Mouse (Mus musculus) myocyte (in vitro differentiated cells): ENCODE results near the gene Mitf. TPM values are rescaled to one million over a fixed set of nuclear protein-coding genes. Genes with fewer than 3 reads are reported as not detected.

Source experiments
- H3K27me3 ChIP-seq: one replicate; pipeline ENCODE4 v1.6.1; 2011; ENCODE audit not compliant: control insufficient read depth, insufficient read depth, insufficient read length
- H3K36me3 ChIP-seq: one replicate; pipeline ENCODE4 v1.6.1; 2011; ENCODE audit not compliant: control insufficient read depth, insufficient read depth
- H3K4me2 ChIP-seq: one replicate; pipeline ENCODE4 v1.6.1; 2011; ENCODE audit warnings: low read depth, control low read depth
- H3K4me3 ChIP-seq: one replicate; pipeline ENCODE4 v1.5.1; 2011; ENCODE audit warnings: mild to moderate bottlenecking, control low read depth, moderate library complexity
- H3K79me2 ChIP-seq: one replicate; pipeline ENCODE4 v1.6.1; 2011; ENCODE audit not compliant: control insufficient read depth, insufficient read depth
- H3ac ChIP-seq: one replicate; pipeline ENCODE4 v1.6.1; 2011; ENCODE audit not compliant: control insufficient read depth, insufficient read length
- CEBPB ChIP-seq: IDR thresholded peaks from 2 replicates; pipeline ENCODE4 v1.6.1; 2011; ENCODE audit warnings: mild to moderate bottlenecking, moderate library complexity; ENCODE audit not compliant: poor library complexity, insufficient read depth, severe bottlenecking
- E2F4 ChIP-seq: IDR thresholded peaks from one replicate; pipeline ENCODE4 v1.6.1; 2011; ENCODE audit warnings: mild to moderate bottlenecking, control low read depth, moderate library complexity; ENCODE audit not compliant: insufficient read depth
- MAX ChIP-seq: IDR thresholded peaks from one replicate; pipeline ENCODE4 v1.6.1; 2011; ENCODE audit warnings: low read depth, mild to moderate bottlenecking, control low read depth
- MYOD1 ChIP-seq, 3 experiments: IDR thresholded peaks; one replicate each; pipeline ENCODE4 v1.6.1; 2011; ENCODE audit warnings: control low read depth in 2 of 3, low read depth in 2 of 3, mild to moderate bottlenecking in 2 of 3, moderate library complexity in 1 of 3; ENCODE audit not compliant: insufficient read length in 2 of 3, control insufficient read depth in 1 of 3
- MYOG ChIP-seq, 3 experiments: IDR thresholded peaks; one replicate each; pipeline ENCODE4 v1.6.1; 2011; ENCODE audit warnings: control low read depth in 2 of 3, low read depth in 2 of 3, mild to moderate bottlenecking in 2 of 3; ENCODE audit not compliant: insufficient read length in 2 of 3, control insufficient read depth in 1 of 3, insufficient read depth in 1 of 3
- POLR2A ChIP-seq: IDR thresholded peaks from one replicate; pipeline ENCODE4 v1.6.1; 2011; ENCODE audit warnings: low read depth, mild to moderate bottlenecking, control low read depth, moderate library complexity; ENCODE audit not compliant: insufficient read length
- POLR2AphosphoS2 ChIP-seq: IDR thresholded peaks from one replicate; pipeline ENCODE4 v1.6.1; 2011; ENCODE audit warnings: low read depth, control low read depth; ENCODE audit not compliant: insufficient read length
- REST ChIP-seq: IDR thresholded peaks from one replicate; pipeline ENCODE4 v1.6.1; 2011; ENCODE audit warnings: mild to moderate bottlenecking, control low read depth, moderate library complexity; ENCODE audit not compliant: insufficient read depth, insufficient read length
- SRF ChIP-seq: IDR thresholded peaks from one replicate; pipeline ENCODE4 v1.6.1; 2011; ENCODE audit warnings: low read depth; ENCODE audit not compliant: control insufficient read depth, insufficient read length
- TCF12 ChIP-seq: IDR thresholded peaks from one replicate; pipeline ENCODE4 v1.6.1; 2011; ENCODE audit warnings: mild to moderate bottlenecking, control low read depth; ENCODE audit not compliant: poor library complexity, insufficient read depth, severe bottlenecking
- TCF3 ChIP-seq: IDR thresholded peaks from one replicate; pipeline ENCODE4 v1.6.1; 2011; ENCODE audit warnings: low read depth, control low read depth; ENCODE audit not compliant: insufficient read length
- USF1 ChIP-seq: IDR thresholded peaks from one replicate; pipeline ENCODE4 v1.6.1; 2011; ENCODE audit warnings: low read depth, mild to moderate bottlenecking, control low read depth, moderate library complexity
- polyA plus RNA-seq: library from polyadenylated mRNA; unstranded; fragments of >200 nt; fragmentation: generic; extraction: Trizol; gene quantifications from one replicate; pipeline ENCODE4 v1.2.1, GENCODE M21; 2012; ENCODE audit warnings: missing spikeins

Gene Mitf
- polyA plus RNA-seq, 1 experiment, result 2.4 TPM

GRCm38 (mm10) chr6:98041795-98042194 lies 234.9 kb downstream of the Mitf start:
- TF ChIP-seq TCF12, result no peak
- TF ChIP-seq POLR2AphosphoS2, result no peak
- TF ChIP-seq E2F4, result no peak
- TF ChIP-seq USF1, result no peak
- no peak for TF ChIP-seq CEBPB
- TF ChIP-seq MAX, result no peak
- no peak for TF ChIP-seq MYOG (IDR thresholded peaks at IDR 0.05; ENCODE audit: control insufficient read depth in 1 of 3, insufficient read depth in 1 of 3, insufficient read length in 2 of 3, low read depth in 2 of 3)
- no peak for TF ChIP-seq MYOD1 (IDR thresholded peaks at IDR 0.05; ENCODE audit: control insufficient read depth in 1 of 3, insufficient read length in 2 of 3, low read depth in 2 of 3)
- TF ChIP-seq POLR2A, result no peak
- TF ChIP-seq REST, result no peak
- TF ChIP-seq TCF3, result no peak
- TF ChIP-seq SRF, result no peak
- H3K27me3 ChIP-seq, result peaks cover 6% of the 10 kb centered on the region
- no peak overlapping the region for H3K4me2 ChIP-seq
- H3ac ChIP-seq, result no peak overlapping the region
- H3K79me2 ChIP-seq, result no peaks in the 10 kb centered on the region
- no peaks in the 10 kb centered on the region for H3K36me3 ChIP-seq
- H3K4me3 ChIP-seq, result no peak overlapping the region

- no peak overlapping the region for H3K4me3 ChIP-seq
- H3K4me2 ChIP-seq, result no peak overlapping the region
- H3K27me3 ChIP-seq, result peaks cover 6% of the 10 kb centered on the region
- H3K36me3 ChIP-seq, result no peaks in the 10 kb centered on the region
- no peaks in the 10 kb centered on the region for H3K79me2 ChIP-seq
- no peak for TF ChIP-seq MAX
- no peak for TF ChIP-seq MYOD1 (IDR thresholded peaks at IDR 0.05; ENCODE audit: control insufficient read depth in 1 of 3, insufficient read length in 2 of 3, low read depth in 2 of 3)
- TF ChIP-seq TCF12, result no peak
- TF ChIP-seq POLR2A, result no peak
- no peak for TF ChIP-seq REST
- TF ChIP-seq USF1, result no peak
- no peak for TF ChIP-seq POLR2AphosphoS2
- no peak overlapping the region for H3ac ChIP-seq
Measured at GRCm38 (mm10) chr6:98046295-98047108, 239.7 kb downstream of the Mitf start.

GRCm38 (mm10) chr6:98047741-98048140 lies 240.9 kb downstream of the Mitf start:
- Histone ChIP-seq H3K4me3 (no peak overlapping the region), H3K4me2 (no peak overlapping the region), H3K79me2 (no peaks in the 10 kb centered on the region), H3K36me3 (no peaks in the 10 kb centered on the region), H3K27me3 (peaks cover 6% of the 10 kb centered on the region), H3ac (no peak overlapping the region)
- no peak for TF ChIP-seq POLR2A

- no peak for TF ChIP-seq POLR2A
- TF ChIP-seq MAX, result no peak
- TF ChIP-seq REST, result no peak
- no peak for TF ChIP-seq TCF3
- no peak for TF ChIP-seq MYOG (IDR thresholded peaks at IDR 0.05; ENCODE audit: control insufficient read depth in 1 of 3, insufficient read depth in 1 of 3, insufficient read length in 2 of 3, low read depth in 2 of 3)
- TF ChIP-seq SRF, result no peak
- no peak for TF ChIP-seq MYOD1 (IDR thresholded peaks at IDR 0.05; ENCODE audit: control insufficient read depth in 1 of 3, insufficient read length in 2 of 3, low read depth in 2 of 3)
- no peak for TF ChIP-seq E2F4
- TF ChIP-seq CEBPB, result no peak
- TF ChIP-seq POLR2AphosphoS2, result no peak
- TF ChIP-seq TCF12, result no peak
- no peak for TF ChIP-seq USF1
- no peak overlapping the region for H3K4me2 ChIP-seq
- H3K36me3 ChIP-seq, result no peaks in the 10 kb centered on the region
- no peak overlapping the region for H3K4me3 ChIP-seq
- H3K79me2 ChIP-seq, result no peaks in the 10 kb centered on the region
- peaks cover 6% of the 10 kb centered on the region for H3K27me3 ChIP-seq
- H3ac ChIP-seq, result no peak overlapping the region
Measured at GRCm38 (mm10) chr6:98048671-98049438, 242.0 kb downstream of the Mitf start.

- Histone ChIP-seq H3K36me3 (no peaks in the 10 kb centered on the region), H3K27me3 (peaks cover 6% of the 10 kb centered on the region), H3K4me3 (no peak overlapping the region), H3K79me2 (no peaks in the 10 kb centered on the region), H3ac (no peak overlapping the region), H3K4me2 (no peak overlapping the region)
- no peak for TF ChIP-seq POLR2A
- no peak for TF ChIP-seq SRF
- TF ChIP-seq MAX, result no peak
- TF ChIP-seq POLR2AphosphoS2, result no peak
- no peak for TF ChIP-seq TCF3
- TF ChIP-seq MYOG (IDR thresholded peaks at IDR 0.05; ENCODE audit: control insufficient read depth in 1 of 3, insufficient read depth in 1 of 3, insufficient read length in 2 of 3, low read depth in 2 of 3), result no peak
- no peak for TF ChIP-seq REST
- no peak for TF ChIP-seq USF1
Measured at GRCm38 (mm10) chr6:98049551-98049950, 242.7 kb downstream of the Mitf start.
